Mouse (Mus musculus) ovary, adult 10 weeks (tissue): ENCODE measurements around the gene Fam19a1. TPM values are rescaled to one million over a fixed set of nuclear protein-coding genes. Genes with fewer than 3 reads are reported as not detected.

Source experiments
- polyA plus RNA-seq: library from polyadenylated mRNA; stranded (reverse); fragments of 350-450 nt; fragmentation: Illumina TruSeq; extraction: RNeasy Lipid Tissue Mini Kit (QIAGEN cat#74804); gene quantifications from one replicate; pipeline ENCODE4 v1.2.3, GENCODE M21; 2014

The Fam19a1 gene
- 0.26 TPM for polyA plus RNA-seq

GRCm38 (mm10) chr6:96112854-96113253 lies at the start of gene Fam19a1:
Gene Fam19a1, plus strand, starts transcription at chr6:96113154.

GRCm38 (mm10) chr6:96165818-96166379 lies 52.9 kb downstream of the Fam19a1 start, which contains the start of gene 1700123L14Rik:
Gene 1700123L14Rik, minus strand, starts transcription at chr6:96166243.

Other genes with a start within 250 kb of the Fam19a1 start
- gene 1700123L14Rik, start 53.1 kb downstream of the Fam19a1 start, polyA plus RNA-seq: not detected